Mouse (Mus musculus) kidney, adult 2 months (tissue): ENCODE data around the gene Psmd2. TPM values are rescaled to one million over a fixed set of nuclear protein-coding genes. Genes with fewer than 3 reads are reported as not detected.

Experiments used
- DNase-seq: peaks from one replicate; pipeline ENCODE4 v3.0.0; 2021
- H3K27ac ChIP-seq: fragments of 200-500 bp; 2 replicates; pipeline ENCODE4 v1.5.1; 2012; ENCODE audit warnings: low read depth, low read length, control low read depth, inconsistent platforms; ENCODE audit not compliant: insufficient read depth
- H3K27me3 ChIP-seq: fragments of 200-500 bp; replicated peaks from 2 replicates; pipeline ENCODE4 v1.6.1; 2012; ENCODE audit warnings: mild to moderate bottlenecking, moderate library complexity, low read length, inconsistent platforms; ENCODE audit not compliant: control insufficient read depth, insufficient read depth
- H3K36me3 ChIP-seq: fragments of 200-500 bp; 2 replicates; pipeline ENCODE4 v1.6.1; 2012; ENCODE audit warnings: mild to moderate bottlenecking, moderate library complexity, low read length, inconsistent platforms; ENCODE audit not compliant: control insufficient read depth, insufficient read depth
- H3K4me1 ChIP-seq: fragments of 200-500 bp; 2 replicates; pipeline ENCODE4 v1.6.1; 2011; ENCODE audit warnings: low read length; ENCODE audit not compliant: control insufficient read depth, insufficient read depth
- H3K4me3 ChIP-seq: fragments of 200-500 bp; 2 replicates; pipeline ENCODE4 v1.5.1; 2011; ENCODE audit warnings: mild to moderate bottlenecking, low read depth, low read length, control low read depth; ENCODE audit not compliant: insufficient read depth
- CTCF ChIP-seq: fragments of 200-500 bp; conservative IDR thresholded peaks from 2 replicates; pipeline ENCODE4 v1.5.1; 2011; ENCODE audit warnings: low read depth, mild to moderate bottlenecking, control low read depth, low read length, moderate library complexity, mixed read lengths; ENCODE audit not compliant: insufficient read depth, insufficient read length
- POLR2A ChIP-seq: fragments of 200-500 bp; IDR thresholded peaks from one replicate; pipeline ENCODE4 v1.6.1; 2011; ENCODE audit warnings: low read depth, low read length, control low read depth
- WGBS: fragments of 180-500 bp; shearing (Covaris S2); methylation state at CpG from one replicate; pipeline ENCODE4 v1.1.7; 2018; 5-methylcytosine and 5-hydroxymethylcytosine counted together
- polyA plus RNA-seq: library from polyadenylated mRNA; depleted of rRNA; stranded (reverse); fragments of >200 nt; gene quantifications from 2 replicates; pipeline ENCODE4 v1.2.3, GENCODE M21; 2012; rRNA removed

The Psmd2 gene
- polyA plus RNA-seq, 1 experiment = 96.9 TPM

DNA sequence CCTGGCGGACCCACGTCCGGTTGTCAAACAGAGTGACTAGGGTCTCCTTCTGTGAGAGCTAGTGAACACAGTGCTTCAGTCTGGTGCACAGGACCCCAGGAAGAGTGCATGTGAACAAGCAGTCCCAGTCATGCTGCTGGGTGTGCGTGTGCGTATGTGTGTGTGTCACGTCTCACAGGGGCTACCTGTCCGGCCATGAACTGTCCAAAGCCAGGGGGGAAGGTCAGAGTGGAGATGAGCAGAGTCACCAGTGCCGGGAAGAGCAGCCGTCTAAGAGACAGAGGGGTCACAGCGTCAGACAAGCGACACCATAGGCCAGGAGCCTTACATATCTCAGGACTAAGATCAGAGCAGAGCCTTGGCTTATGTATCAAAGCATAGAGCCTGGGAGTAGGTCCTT lies 58.9 kb downstream of the Psmd2 start:
- H3K4me3 ChIP-seq = no peak overlapping the region
- peaks cover 3% of the 10 kb centered on the region; the same call in 1 of the 2 replicates for H3K4me1 ChIP-seq
- H3K36me3 ChIP-seq = no peaks in the 10 kb centered on the region
- H3K27ac ChIP-seq = no peak overlapping the region
- H3K27me3 ChIP-seq = no peaks in the 10 kb centered on the region
- TF ChIP-seq POLR2A (no peak), CTCF (no peak)
- WGBS = 93% methylated on average over 11 of the region's 11 CpGs
- DNase-seq = no peak

DNA sequence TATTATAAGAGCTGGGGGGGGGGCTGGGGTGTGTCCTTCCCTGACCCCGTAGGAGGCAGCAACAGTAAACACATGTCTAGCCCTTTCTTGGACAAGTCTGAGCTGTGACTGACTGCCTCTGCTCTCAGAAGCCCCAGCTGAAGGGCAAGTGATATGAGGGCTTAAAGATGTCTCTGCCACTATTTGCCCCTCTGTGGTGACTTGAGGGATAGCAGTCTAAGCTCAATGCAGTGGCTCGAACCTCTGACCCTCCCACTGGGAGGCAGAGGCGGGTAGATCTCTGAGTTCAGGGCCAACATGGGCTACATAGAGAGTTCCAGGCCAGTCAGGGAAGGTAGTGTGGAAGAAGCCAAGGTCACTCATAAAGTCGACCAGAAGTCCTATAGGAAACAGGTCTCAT lies 59.4 kb downstream of the Psmd2 start:
- Histone ChIP-seq H3K36me3 (no peaks in the 10 kb centered on the region), H3K4me3 (no peak overlapping the region), H3K27me3 (no peaks in the 10 kb centered on the region), H3K27ac (no peak overlapping the region), H3K4me1 (peaks cover 6% of the 10 kb centered on the region; the same call in 1 of the 2 replicates)
- 0 out of 2 replicates have a peak, but pooled peaks have one; percentile 10 for TF ChIP-seq CTCF
- TF ChIP-seq POLR2A = no peak
- DNase-seq = no peak
- WGBS = 81% methylated on average over 4 of the region's 4 CpGs

DNA sequence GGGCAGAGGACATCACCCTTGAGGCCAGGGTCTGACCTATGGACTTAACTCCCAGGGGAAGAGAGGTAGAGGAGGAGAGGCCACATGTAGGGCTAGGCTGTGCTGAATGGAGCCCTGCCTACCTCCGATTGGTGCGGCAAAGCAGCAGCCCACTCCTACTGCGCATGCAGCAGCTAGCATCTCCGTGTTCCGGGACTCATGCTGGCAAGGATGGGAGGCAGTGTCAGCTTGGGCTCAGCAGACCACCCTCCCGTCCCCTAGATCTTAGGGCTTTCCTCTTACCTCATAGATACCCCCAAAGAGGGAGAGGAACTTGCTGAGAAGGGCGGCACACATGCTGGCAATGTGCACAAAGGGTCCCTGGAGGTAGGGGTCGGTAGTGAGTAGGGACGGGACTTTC lies 60.7 kb downstream of the Psmd2 start:
- Histone ChIP-seq H3K4me3 (no peak overlapping the region), H3K27me3 (no peaks in the 10 kb centered on the region), H3K27ac (no peak overlapping the region), H3K4me1 (peaks cover 6% of the 10 kb centered on the region; the same call in 1 of the 2 replicates), H3K36me3 (no peaks in the 10 kb centered on the region)
- DNase-seq = no peak
- TF ChIP-seq CTCF = no peak
- 92% methylated on average over 9 of the region's 9 CpGs for WGBS

DNA sequence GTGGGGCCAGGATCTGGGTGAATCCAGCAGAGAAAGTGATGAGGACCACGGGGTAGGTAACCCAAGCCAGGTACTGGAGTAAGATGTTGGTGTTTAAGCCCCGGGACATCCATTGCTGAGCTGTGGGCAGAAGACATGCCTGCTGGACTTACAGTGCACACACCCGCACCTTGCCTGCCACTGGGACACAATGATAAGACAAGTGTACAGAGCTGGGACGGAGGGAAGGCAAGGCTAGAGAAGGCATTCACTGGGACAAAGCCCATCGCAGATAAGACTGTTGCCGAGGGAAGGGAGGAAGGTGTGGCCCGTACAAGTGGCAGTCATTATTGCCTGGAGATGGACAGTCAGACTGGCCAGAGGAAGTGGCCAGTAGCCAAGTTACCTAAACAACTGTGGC lies 61.4 kb downstream of the Psmd2 start:
- H3K36me3 ChIP-seq = no peaks in the 10 kb centered on the region
- WGBS = 89% methylated on average over 7 of the region's 7 CpGs
- H3K4me1 ChIP-seq = peaks cover 6% of the 10 kb centered on the region; the same call in 1 of the 2 replicates

More for the DNA sequence above, 61.4 kb downstream of the Psmd2 start:
- H3K4me3 ChIP-seq = no peak overlapping the region
- H3K27me3 ChIP-seq = no peaks in the 10 kb centered on the region
- TF ChIP-seq CTCF (no peak), POLR2A (no peak)
- no peak for DNase-seq
- no peak overlapping the region for H3K27ac ChIP-seq

Other genes with a start within 250 kb of the Psmd2 start
- gene Abcc5, start 225.3 kb upstream of the Psmd2 start, polyA plus RNA-seq = 56.0 and 73.1 TPM in 2 replicates
- gene Eif2b5, start 152.8 kb upstream of the Psmd2 start, polyA plus RNA-seq = 30.4 and 33.9 TPM in 2 replicates
- 33.5 and 37.4 TPM in 2 replicates for gene Dvl3, start 134.7 kb upstream of the Psmd2 start, polyA plus RNA-seq
- gene Ap2m1, start 116.2 kb upstream of the Psmd2 start, polyA plus RNA-seq = 639 and 682 TPM in 2 replicates
- 39.0 and 45.1 TPM in 2 replicates for gene Abcf3, start 103.1 kb upstream of the Psmd2 start, polyA plus RNA-seq
- gene Vwa5b2, start 62.2 kb upstream of the Psmd2 start, polyA plus RNA-seq = 0.14 and 0.33 TPM in 2 replicates
- 16.4 and 18.1 TPM in 2 replicates for gene Eef1akmt4, start 40.1 kb upstream of the Psmd2 start, polyA plus RNA-seq
- gene Gm49333, start 40.0 kb upstream of the Psmd2 start, polyA plus RNA-seq = 0.30 TPM in 1 of 2 replicates, not detected in the other
- 21.8 and 23.2 TPM in 2 replicates for gene Alg3, start 39.9 kb upstream of the Psmd2 start, polyA plus RNA-seq
- gene Camk2n2, start 30.4 kb upstream of the Psmd2 start, polyA plus RNA-seq = 5.4 and 5.8 TPM in 2 replicates
- gene Ece2, start 21.8 kb upstream of the Psmd2 start, polyA plus RNA-seq = 0.37 TPM in 1 of 2 replicates, not detected in the other
- 262 and 316 TPM in 2 replicates for gene Eif4g1, start 16.7 kb downstream of the Psmd2 start, polyA plus RNA-seq
- 3.6 and 4.7 TPM in 2 replicates for gene Fam131a, start 41.6 kb downstream of the Psmd2 start, polyA plus RNA-seq
- gene Polr2h, start 66.0 kb downstream of the Psmd2 start, polyA plus RNA-seq = 14.0 and 22.4 TPM in 2 replicates
- 21.4 and 33.1 TPM in 2 replicates for gene Clcn2, start 66.1 kb downstream of the Psmd2 start, polyA plus RNA-seq
- gene Chrd, start 81.5 kb downstream of the Psmd2 start, polyA plus RNA-seq = 7.2 and 10.7 TPM in 2 replicates
- 17.1 and 17.7 TPM in 2 replicates for gene Thpo, start 82.9 kb downstream of the Psmd2 start, polyA plus RNA-seq